Mouse (Mus musculus) C2C12 (cell line): ENCODE data around the gene Snx14.

Experiments used
- CEBPB ChIP-seq: IDR thresholded peaks from one replicate; pipeline ENCODE4 v1.6.1; 2011; ENCODE audit warnings: low read depth, mild to moderate bottlenecking, control low read depth, moderate library complexity
- CTCF ChIP-seq: IDR thresholded peaks from one replicate; pipeline ENCODE4 v1.5.1; 2011; ENCODE audit not compliant: control insufficient read depth, insufficient read depth, insufficient read length
- MAX ChIP-seq: IDR thresholded peaks from one replicate; pipeline ENCODE4 v1.6.1; 2011; ENCODE audit warnings: mild to moderate bottlenecking, control low read depth
- MYOD1 ChIP-seq: IDR thresholded peaks from one replicate; pipeline ENCODE4 v1.6.1; 2011; ENCODE audit warnings: low read depth; ENCODE audit not compliant: control insufficient read depth, insufficient read length
- MYOG ChIP-seq: IDR thresholded peaks from one replicate; pipeline ENCODE4 v1.6.1; 2011; ENCODE audit not compliant: control insufficient read depth, insufficient read length; ENCODE audit errors: extremely low read depth
- USF1 ChIP-seq: IDR thresholded peaks from one replicate; pipeline ENCODE4 v1.6.1; 2011; ENCODE audit warnings: low read depth, mild to moderate bottlenecking, control low read depth, moderate library complexity

DNA sequence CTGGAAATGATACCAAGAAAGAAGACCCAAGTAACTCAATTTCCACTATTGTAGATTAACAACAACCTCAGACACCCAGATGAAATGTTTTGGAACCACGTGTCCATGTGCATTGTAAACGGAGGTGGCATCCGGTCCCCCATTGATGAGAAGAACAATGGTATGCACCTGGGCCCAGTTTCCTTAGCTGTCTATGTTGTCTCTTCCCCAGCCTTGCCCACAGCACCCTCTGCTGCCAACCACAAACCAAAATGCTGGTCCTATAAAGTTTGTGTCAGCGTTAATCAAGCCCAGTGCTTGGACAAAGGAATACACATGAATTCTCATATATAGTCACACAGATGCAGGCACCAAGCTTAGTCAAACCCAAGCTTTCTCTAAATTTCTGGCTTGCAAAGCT, 72.5 kb downstream of the Snx14 start:
- TF ChIP-seq CTCF, result no peak
- TF ChIP-seq CEBPB, result no peak
- TF ChIP-seq MAX, result no peak
- no peak for TF ChIP-seq MYOG
- TF ChIP-seq USF1, result no peak
- no peak for TF ChIP-seq MYOD1
